Mouse (Mus musculus) adrenal gland, adult 8-10 months (tissue): ENCODE measurements around the gene Col6a3. TPM values are rescaled to one million over a fixed set of nuclear protein-coding genes. Genes with fewer than 3 reads are reported as not detected.

Experiments
- DNase-seq: peaks from one replicate; pipeline ENCODE4 v3.0.0; 2022
- total RNA-seq, 4 experiments: library from RNA; stranded (reverse); gene quantifications; 2 replicates each; pipeline ENCODE4 v1.2.4; 2022

The Col6a3 gene
- 10 to 100 TPM; 14.7 to 40.9 (median 19.8) TPM for total RNA-seq

GRCm38 (mm10) chr1:90843836-90844235 lies at the start of gene Col6a3:
TSS of gene Col6a3 (minus strand) at chr1:90843971.
- no peak for DNase-seq

- no peak for DNase-seq
Observed at GRCm38 (mm10) chr1:90885771-90886460, 42.1 kb upstream of the Col6a3 start.

GRCm38 (mm10) chr1:90876486-90877270 lies 32.9 kb upstream of the Col6a3 start:
- no peak for DNase-seq

- DNase-seq, result no peak
Observed at GRCm38 (mm10) chr1:90875961-90876360, 32.2 kb upstream of the Col6a3 start.

GRCm38 (mm10) chr1:90875371-90875770 lies 31.6 kb upstream of the Col6a3 start:
- DNase-seq, result no peak

- DNase-seq, result no peak
Observed at GRCm38 (mm10) chr1:90870581-90870980, 26.8 kb upstream of the Col6a3 start.

- DNase-seq, result no peak
Observed at GRCm38 (mm10) chr1:90866734-90867133, 23.0 kb upstream of the Col6a3 start.

GRCm38 (mm10) chr1:90855880-90856279 lies 12.1 kb upstream of the Col6a3 start:
- no peak for DNase-seq

GRCm38 (mm10) chr1:90849836-90850235 lies 6.1 kb upstream of the Col6a3 start:
- DNase-seq, result no peak

- no peak for DNase-seq
Observed at GRCm38 (mm10) chr1:90845206-90845605, 1.4 kb upstream of the Col6a3 start.

- DNase-seq, result no peak
Observed at GRCm38 (mm10) chr1:90842789-90843587, 783 bp downstream of the Col6a3 start.

- no peak for DNase-seq
Observed at GRCm38 (mm10) chr1:90840250-90840649, 3.5 kb downstream of the Col6a3 start.

GRCm38 (mm10) chr1:90838657-90839056 lies 5.1 kb downstream of the Col6a3 start:
- DNase-seq, result no peak

- DNase-seq, result peak; percentile 16
Observed at GRCm38 (mm10) chr1:90838221-90838620, 5.5 kb downstream of the Col6a3 start.

- DNase-seq, result no peak
Observed at GRCm38 (mm10) chr1:90836178-90836740, 7.5 kb downstream of the Col6a3 start.

GRCm38 (mm10) chr1:90834701-90835100 lies 9.1 kb downstream of the Col6a3 start:
- no peak for DNase-seq

- no peak for DNase-seq
Observed at GRCm38 (mm10) chr1:90830006-90830405, 13.8 kb downstream of the Col6a3 start.

GRCm38 (mm10) chr1:90813226-90813625 lies 30.5 kb downstream of the Col6a3 start:
- no peak for DNase-seq

GRCm38 (mm10) chr1:90808930-90809329 lies 34.8 kb downstream of the Col6a3 start:
- DNase-seq, result no peak

GRCm38 (mm10) chr1:90803104-90803503 lies 40.7 kb downstream of the Col6a3 start:
- DNase-seq, result no peak

GRCm38 (mm10) chr1:90801067-90801466 lies 42.7 kb downstream of the Col6a3 start:
- DNase-seq, result no peak

GRCm38 (mm10) chr1:90800466-90800865 lies 43.3 kb downstream of the Col6a3 start:
- DNase-seq, result no peak
